Mouse (Mus musculus) limb, embryonic 12.5 days (tissue): ENCODE measurements around the gene Napa. TPM values are rescaled to one million over a fixed set of nuclear protein-coding genes. Genes with fewer than 3 reads are reported as not detected.

Experiments used
- ATAC-seq: fragments of 200-750 bp; cut with Nextera tagmentation; 2 replicates; pipeline ENCODE4 v1.8.0; 2017; ENCODE audit warnings: low read depth, moderate TSS enrichment; ENCODE audit not compliant: insufficient number of reproducible peaks, insufficient read depth, low FRiP score, low TSS enrichment
- H3K27ac ChIP-seq: fragments of 300-500 bp; sonication (generic); 2 replicates; pipeline ENCODE4 v1.5.1; 2016; ENCODE audit warnings: mild to moderate bottlenecking, moderate library complexity
- H3K27me3 ChIP-seq: fragments of 300-500 bp; sonication (generic); 2 replicates; pipeline ENCODE4 v1.6.1; 2016; ENCODE audit warnings: mild to moderate bottlenecking, moderate library complexity
- H3K36me3 ChIP-seq: fragments of 300-500 bp; sonication (generic); 2 replicates; pipeline ENCODE4 v1.6.1; 2016; ENCODE audit warnings: mild to moderate bottlenecking, moderate library complexity
- H3K4me1 ChIP-seq: fragments of 300-500 bp; sonication (generic); replicated peaks from 2 replicates; pipeline ENCODE4 v1.6.1; 2016
- H3K4me2 ChIP-seq: fragments of 300-500 bp; sonication (generic); 2 replicates; pipeline ENCODE4 v1.6.1; 2016; ENCODE audit warnings: mild to moderate bottlenecking, moderate library complexity
- H3K4me3 ChIP-seq: fragments of 300-500 bp; sonication (generic); replicated peaks from 2 replicates; pipeline ENCODE4 v1.5.1; 2016; ENCODE audit warnings: mild to moderate bottlenecking
- H3K9ac ChIP-seq: fragments of 300-500 bp; sonication (generic); replicated peaks from 2 replicates; pipeline ENCODE4 v1.6.1; 2016; ENCODE audit warnings: mild to moderate bottlenecking, moderate library complexity
- H3K9me3 ChIP-seq: fragments of 300-500 bp; sonication (generic); 2 replicates; pipeline ENCODE4 v1.6.1; 2016; ENCODE audit warnings: mild to moderate bottlenecking, moderate library complexity
- WGBS: fragments of 180-500 bp; shearing (Covaris S2); methylation state at CpG from one replicate; pipeline ENCODE4 v1.1.7; 2016; 5-methylcytosine and 5-hydroxymethylcytosine counted together
- polyA plus RNA-seq: library from polyadenylated mRNA; unstranded; fragments of >200 nt; fragmentation: Nextera tagmentation; extraction: Ambion mirVana; gene quantifications from 2 replicates; pipeline ENCODE4 v1.2.1, GENCODE M21; 2016

Gene Napa
- polyA plus RNA-seq, 1 experiment from 2014 or later, result 181 TPM

DNA sequence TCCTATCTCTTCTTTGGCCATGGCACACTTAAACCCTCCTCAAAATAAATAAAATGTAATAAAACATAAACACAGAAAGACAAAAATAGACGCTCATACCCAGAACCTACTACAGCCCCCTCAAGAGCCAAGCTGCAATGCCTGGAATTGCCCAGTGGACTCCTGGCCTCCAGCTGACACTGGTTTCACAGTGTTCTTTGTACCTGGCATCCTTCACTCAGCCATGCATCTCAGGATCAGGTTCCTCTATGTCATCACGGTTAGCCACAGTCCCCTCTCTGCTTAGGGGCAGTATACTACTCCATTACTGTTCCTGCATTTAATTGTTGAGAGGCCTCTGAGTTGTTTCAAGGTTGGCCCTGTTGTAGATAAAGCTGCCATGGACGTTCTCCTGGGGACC is 34.7 kb downstream of the Napa start:
- Histone ChIP-seq H3K9ac (no peak overlapping the region), H3K4me1 (peaks cover 34% of the 10 kb centered on the region), H3K9me3 (no peaks in the 10 kb centered on the region), H3K27me3 (peaks cover 29% of the 10 kb centered on the region), H3K27ac (no peak overlapping the region), H3K36me3 (0 out of 2 replicates have a peak, but pooled peaks cover under 1% of the 10 kb centered on the region), H3K4me2 (no peak overlapping the region), H3K4me3 (no peak overlapping the region)
- no peak for ATAC-seq
- WGBS, result 69% methylated on average over 3 of the region's 3 CpGs

GRCm38 (mm10) chr7:16133691-16134090 is 35.4 kb downstream of the Napa start:
- ATAC-seq, result no peak
- Histone ChIP-seq H3K9ac (no peak overlapping the region), H3K4me1 (peaks cover 34% of the 10 kb centered on the region), H3K9me3 (no peaks in the 10 kb centered on the region), H3K27me3 (peaks cover 29% of the 10 kb centered on the region), H3K36me3 (no peaks in the 10 kb centered on the region), H3K4me2 (no peak overlapping the region), H3K4me3 (no peak overlapping the region), H3K27ac (no peak overlapping the region)
- WGBS, result 87% methylated on average over 9 of the region's 9 CpGs

DNA sequence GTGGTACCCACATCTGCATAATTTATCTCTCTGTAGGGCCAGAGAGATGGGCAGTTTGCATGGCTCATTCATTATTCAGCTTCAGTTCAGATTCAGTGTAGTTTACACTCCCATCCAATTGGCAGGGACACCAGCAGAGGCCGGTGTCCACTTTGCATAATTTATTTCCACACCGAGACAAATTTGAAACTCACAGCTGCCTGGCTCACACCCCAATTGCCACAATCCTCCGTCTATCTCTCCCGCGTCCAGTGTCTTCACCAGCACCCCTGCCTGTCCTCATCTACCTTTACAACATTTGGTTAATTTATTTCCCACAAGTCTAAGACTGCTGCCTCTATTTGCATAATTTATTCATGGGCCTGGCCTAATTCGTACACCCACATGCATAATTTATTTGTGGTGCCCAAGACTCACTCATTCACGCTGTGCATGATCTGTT is 36.7 kb downstream of the Napa start:
- no peak for ATAC-seq
- 68% methylated on average over 7 of the region's 7 CpGs for WGBS
- no peaks in the 10 kb centered on the region for H3K36me3 ChIP-seq

GRCm38 (mm10) chr7:16146489-16147410 is 48.5 kb downstream of the Napa start:
- Histone ChIP-seq H3K4me1 (no peaks in the 10 kb centered on the region), H3K36me3 (no peaks in the 10 kb centered on the region), H3K4me2 (no peak overlapping the region), H3K9ac (no peak overlapping the region), H3K4me3 (no peak overlapping the region), H3K27me3 (peaks cover 33% of the 10 kb centered on the region), H3K27ac (no peak overlapping the region), H3K9me3 (no peaks in the 10 kb centered on the region)
- no peak for ATAC-seq
- 34% methylated on average over 27 of the region's 27 CpGs for WGBS

More for the DNA sequence above, 36.7 kb downstream of the Napa start:
- H3K4me1 ChIP-seq, result peaks cover 25% of the 10 kb centered on the region
- no peak overlapping the region for H3K4me3 ChIP-seq
- no peak overlapping the region for H3K27ac ChIP-seq
- peaks cover 29% of the 10 kb centered on the region for H3K27me3 ChIP-seq
- no peak overlapping the region for H3K9ac ChIP-seq
- no peak overlapping the region for H3K4me2 ChIP-seq
- H3K9me3 ChIP-seq, result no peaks in the 10 kb centered on the region

- H3K4me3 ChIP-seq, result no peak overlapping the region
- H3K36me3 ChIP-seq, result no peaks in the 10 kb centered on the region
- H3K27me3 ChIP-seq, result peaks cover 33% of the 10 kb centered on the region
- ATAC-seq, result no peak
- no peaks in the 10 kb centered on the region for H3K9me3 ChIP-seq
- H3K9ac ChIP-seq, result no peak overlapping the region
- no peak overlapping the region for H3K4me2 ChIP-seq
- WGBS, result 14% methylated on average over 15 of the region's 15 CpGs
- no peak overlapping the region for H3K27ac ChIP-seq
- no peaks in the 10 kb centered on the region for H3K4me1 ChIP-seq
Observed at GRCm38 (mm10) chr7:16147643-16148042, 49.4 kb downstream of the Napa start.

GRCm38 (mm10) chr7:16149241-16149640 is 51.0 kb downstream of the Napa start:
- WGBS, result 63% methylated on average over 5 of the region's 5 CpGs
- no peak overlapping the region for H3K9ac ChIP-seq
- H3K36me3 ChIP-seq, result no peaks in the 10 kb centered on the region
- H3K4me2 ChIP-seq, result no peak overlapping the region
- peaks cover 33% of the 10 kb centered on the region for H3K27me3 ChIP-seq
- ATAC-seq, result no peak
- no peak overlapping the region for H3K27ac ChIP-seq
- no peaks in the 10 kb centered on the region for H3K4me1 ChIP-seq
- H3K4me3 ChIP-seq, result no peak overlapping the region
- H3K9me3 ChIP-seq, result no peaks in the 10 kb centered on the region

GRCm38 (mm10) chr7:16150191-16151145 is 52.2 kb downstream of the Napa start:
- no peaks in the 10 kb centered on the region for H3K36me3 ChIP-seq
- 64% methylated on average over 9 of the region's 9 CpGs for WGBS
- no peak overlapping the region for H3K9ac ChIP-seq
- no peaks in the 10 kb centered on the region for H3K9me3 ChIP-seq
- peaks cover 24% of the 10 kb centered on the region for H3K27me3 ChIP-seq
- no peaks in the 10 kb centered on the region for H3K4me1 ChIP-seq
- H3K4me3 ChIP-seq, result no peak overlapping the region
- no peak overlapping the region for H3K4me2 ChIP-seq
- no peak overlapping the region for H3K27ac ChIP-seq
- no peak for ATAC-seq

- H3K27ac ChIP-seq, result no peak overlapping the region
- no peaks in the 10 kb centered on the region for H3K36me3 ChIP-seq
- H3K4me3 ChIP-seq, result no peak overlapping the region
- H3K9me3 ChIP-seq, result no peaks in the 10 kb centered on the region
- H3K4me1 ChIP-seq, result no peaks in the 10 kb centered on the region
- 17% methylated on average over 10 of the region's 10 CpGs for WGBS
- no peak overlapping the region for H3K4me2 ChIP-seq
- H3K9ac ChIP-seq, result no peak overlapping the region
- ATAC-seq, result peak; percentile 60; the same call in 1 of the 2 replicates
- H3K27me3 ChIP-seq, result peaks cover 17% of the 10 kb centered on the region
Observed at GRCm38 (mm10) chr7:16153522-16153921, 55.3 kb downstream of the Napa start.

DNA sequence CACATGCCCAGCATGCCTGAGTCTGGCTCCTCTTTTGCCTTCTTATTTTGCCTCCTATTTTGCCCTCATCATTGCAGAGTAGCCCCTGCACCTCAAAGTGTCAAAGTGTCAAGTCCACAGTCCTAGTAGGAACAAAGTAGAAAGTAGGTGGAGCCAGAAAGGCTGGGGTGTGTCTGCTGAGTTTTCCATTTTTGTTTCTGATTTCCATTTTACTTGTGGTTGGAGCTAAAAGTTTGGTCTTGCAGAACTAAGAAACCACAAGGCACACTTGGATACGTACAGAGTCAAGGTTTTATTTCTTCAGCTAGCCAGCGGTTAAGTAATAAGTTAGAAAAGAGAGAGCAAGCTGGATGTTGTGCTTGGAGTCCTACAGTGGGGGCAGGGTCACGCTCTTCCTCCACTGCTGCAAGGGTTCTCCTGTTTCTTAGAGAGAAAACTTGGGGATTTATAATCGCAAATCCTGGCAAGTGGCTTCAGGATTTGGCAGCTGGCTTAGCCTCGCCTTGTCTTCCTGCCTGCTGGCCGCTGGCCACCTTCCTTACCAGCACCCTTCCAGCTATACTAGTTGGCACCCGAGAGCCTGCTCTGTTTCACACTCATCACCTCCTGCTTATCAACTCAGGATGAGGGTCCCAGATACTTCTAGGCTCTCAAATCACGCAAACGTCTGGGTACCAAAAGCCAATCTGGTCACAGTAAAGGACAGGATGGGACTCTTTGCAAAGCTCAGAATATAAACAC is 57.0 kb downstream of the Napa start:
- ATAC-seq, result no peak
- Histone ChIP-seq H3K36me3 (no peaks in the 10 kb centered on the region), H3K9ac (no peak overlapping the region), H3K4me3 (no peak overlapping the region), H3K9me3 (no peaks in the 10 kb centered on the region), H3K4me1 (no peaks in the 10 kb centered on the region), H3K27me3 (peaks cover 35% of the 10 kb centered on the region), H3K27ac (no peak overlapping the region), H3K4me2 (no peak overlapping the region)
- 67% methylated on average over 9 of the region's 9 CpGs for WGBS

GRCm38 (mm10) chr7:16156105-16156714 is 58.0 kb downstream of the Napa start:
- Histone ChIP-seq H3K36me3 (no peaks in the 10 kb centered on the region), H3K4me1 (no peaks in the 10 kb centered on the region), H3K4me2 (no peak overlapping the region), H3K9ac (no peak overlapping the region), H3K27ac (no peak overlapping the region), H3K4me3 (no peak overlapping the region), H3K27me3 (peaks cover 44% of the 10 kb centered on the region), H3K9me3 (0 out of 2 replicates have a peak, but pooled peaks cover 2% of the 10 kb centered on the region)
- ATAC-seq, result no peak
- 74% methylated on average over 8 of the region's 8 CpGs for WGBS
